Mouse (Mus musculus) heart, embryonic 10.5 days (tissue): Measurements from ENCODE around the gene Pym1. TPM values are rescaled to one million over a fixed set of nuclear protein-coding genes. Genes with fewer than 3 reads are reported as not detected.

Experiments used
- DNase-seq: peaks from one replicate; pipeline ENCODE4 v3.0.0-alpha.2; 2017; ENCODE audit warnings: low spot score
- H3K27ac ChIP-seq: fragments of 300-500 bp; sonication (generic); 2 replicates; pipeline ENCODE4 v1.5.1; 2016; ENCODE audit warnings: mild to moderate bottlenecking
- H3K27me3 ChIP-seq: fragments of 300-500 bp; sonication (generic); 2 replicates; pipeline ENCODE4 v1.6.1; 2016; ENCODE audit warnings: mild to moderate bottlenecking; ENCODE audit not compliant: poor library complexity, insufficient read depth, severe bottlenecking
- H3K36me3 ChIP-seq: fragments of 300-500 bp; sonication (generic); 2 replicates; pipeline ENCODE4 v1.6.1; 2016; ENCODE audit warnings: mild to moderate bottlenecking, moderate library complexity
- H3K4me1 ChIP-seq: fragments of 300-500 bp; sonication (generic); 2 replicates; pipeline ENCODE4 v1.6.1; 2016; ENCODE audit warnings: mild to moderate bottlenecking
- H3K4me3 ChIP-seq: fragments of 300-500 bp; sonication (generic); 2 replicates; pipeline ENCODE4 v1.5.1; 2016; ENCODE audit warnings: mild to moderate bottlenecking, moderate library complexity
- H3K9me3 ChIP-seq: fragments of 300-500 bp; sonication (generic); 2 replicates; pipeline ENCODE4 v1.6.1; 2016; ENCODE audit warnings: mild to moderate bottlenecking, moderate library complexity
- WGBS: fragments of 180-500 bp; shearing (Covaris S2); methylation state at CpG from one replicate; pipeline ENCODE4 v1.1.7; 2016; 5-methylcytosine and 5-hydroxymethylcytosine counted together
- polyA plus RNA-seq: library from polyadenylated mRNA; unstranded; fragments of >200 nt; fragmentation: Nextera tagmentation; extraction: Ambion mirVana; gene quantifications from 2 replicates; pipeline ENCODE4 v1.2.1, GENCODE M21; 2016

Gene Pym1
- polyA plus RNA-seq, 1 experiment from 2014 or later, result 45.4 TPM

- peaks cover 11% of the 10 kb centered on the region for H3K36me3 ChIP-seq
- DNase-seq, result peak; percentile 77
- no peak overlapping the region for H3K4me3 ChIP-seq
- 25% methylated on average over 10 of the region's 10 CpGs for WGBS
- no peaks in the 10 kb centered on the region for H3K9me3 ChIP-seq
- H3K27me3 ChIP-seq, result no peaks in the 10 kb centered on the region
- H3K27ac ChIP-seq, result peak overlapping the region; percentile 10; the same call in 1 of the 2 replicates
- peaks cover 4% of the 10 kb centered on the region; the same call in 1 of the 2 replicates for H3K4me1 ChIP-seq
These were observed 16.7 kb upstream of the Pym1 start for GRCm38 (mm10) chr10:128731002-128731433.

DNA sequence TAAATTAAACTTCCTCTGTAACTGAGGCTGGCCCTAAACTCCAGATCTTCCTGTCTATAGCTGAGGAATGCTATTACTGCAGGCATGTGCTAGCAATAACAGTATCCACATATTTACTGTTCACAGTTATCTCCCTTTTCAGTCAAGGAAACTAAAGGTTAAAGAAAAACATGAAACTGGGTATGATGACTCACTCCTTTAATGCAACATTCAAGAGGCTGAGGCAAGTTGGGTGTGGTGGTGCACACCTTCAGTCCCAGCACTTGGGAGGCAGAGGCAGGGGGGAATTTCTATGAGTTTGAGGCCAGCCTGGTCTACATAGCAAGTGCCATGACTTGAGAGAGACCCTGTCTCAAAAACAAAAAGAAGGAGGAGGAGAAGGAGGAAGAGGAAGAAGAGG, 15.7 kb upstream of the Pym1 start:
- DNase-seq, result no peak
- Histone ChIP-seq H3K27ac (no peak overlapping the region), H3K36me3 (peaks cover 11% of the 10 kb centered on the region), H3K27me3 (no peaks in the 10 kb centered on the region), H3K9me3 (no peaks in the 10 kb centered on the region), H3K4me1 (peaks cover 4% of the 10 kb centered on the region; the same call in 1 of the 2 replicates), H3K4me3 (no peak overlapping the region)

- Histone ChIP-seq H3K27ac (peak overlapping the region; percentile 56; the same call in 1 of the 2 replicates), H3K4me3 (peak overlapping the region; percentile 52), H3K4me1 (peaks cover 7% of the 10 kb centered on the region), H3K27me3 (peaks cover 10% of the 10 kb centered on the region), H3K9me3 (no peaks in the 10 kb centered on the region), H3K36me3 (peaks cover 11% of the 10 kb centered on the region)
- peak; percentile 79 for DNase-seq
- WGBS, result 3% methylated on average over 15 of the region's 15 CpGs
These were observed 10.3 kb upstream of the Pym1 start for GRCm38 (mm10) chr10:128737435-128737834.

DNA sequence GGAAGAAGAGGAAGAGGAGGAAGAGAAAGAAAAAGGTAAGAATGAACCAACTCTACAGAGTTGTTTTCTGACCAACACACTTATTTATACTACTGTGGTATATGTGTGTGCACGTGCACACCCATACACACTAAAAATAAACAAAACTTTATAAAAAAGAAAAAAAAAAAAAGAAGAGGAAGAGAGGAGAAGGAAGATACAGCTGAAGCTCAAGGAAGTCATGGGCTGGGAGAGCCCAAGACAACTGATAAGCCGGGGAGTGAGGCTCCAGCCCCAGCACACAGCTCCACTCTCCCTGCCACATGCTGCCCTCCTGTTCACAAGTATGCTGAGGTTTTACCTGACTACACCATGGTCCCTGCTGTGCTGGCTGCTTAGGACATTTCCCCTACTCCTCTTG, 7.4 kb upstream of the Pym1 start:
- Histone ChIP-seq H3K36me3 (no peaks in the 10 kb centered on the region), H3K4me1 (peaks cover 28% of the 10 kb centered on the region), H3K27me3 (peaks cover 23% of the 10 kb centered on the region), H3K27ac (no peak overlapping the region), H3K4me3 (no peak overlapping the region), H3K9me3 (no peaks in the 10 kb centered on the region)
- DNase-seq, result no peak
- WGBS, result 48% methylated on average over 2 of the region's 2 CpGs

GRCm38 (mm10) chr10:128742616-128743015, 5.1 kb upstream of the Pym1 start:
- peak overlapping the region; percentile 69; the same call in 1 of the 2 replicates for H3K4me3 ChIP-seq
- no peak overlapping the region for H3K27ac ChIP-seq
- peaks cover 27% of the 10 kb centered on the region for H3K27me3 ChIP-seq
- 26% methylated on average over 4 of the region's 4 CpGs for WGBS
- no peaks in the 10 kb centered on the region for H3K36me3 ChIP-seq
- peaks cover 28% of the 10 kb centered on the region for H3K4me1 ChIP-seq
- no peaks in the 10 kb centered on the region for H3K9me3 ChIP-seq
- no peak for DNase-seq

GRCm38 (mm10) chr10:128743235-128743634, 4.5 kb upstream of the Pym1 start:
- Histone ChIP-seq H3K36me3 (no peaks in the 10 kb centered on the region), H3K27me3 (peaks cover 27% of the 10 kb centered on the region), H3K9me3 (no peaks in the 10 kb centered on the region), H3K4me1 (peaks cover 26% of the 10 kb centered on the region), H3K4me3 (peak overlapping the region; percentile 69), H3K27ac (peak overlapping the region; percentile 82)
- DNase-seq, result no peak
- 5% methylated on average over 7 of the region's 7 CpGs for WGBS

GRCm38 (mm10) chr10:128743791-128744191, 3.9 kb upstream of the Pym1 start:
- no peaks in the 10 kb centered on the region for H3K9me3 ChIP-seq
- no peaks in the 10 kb centered on the region for H3K36me3 ChIP-seq
- H3K27ac ChIP-seq, result peak overlapping the region; percentile 82
- H3K4me3 ChIP-seq, result peak overlapping the region; percentile 69
- DNase-seq, result peak; percentile 84
- peaks cover 26% of the 10 kb centered on the region for H3K4me1 ChIP-seq
- peaks cover 27% of the 10 kb centered on the region for H3K27me3 ChIP-seq
- WGBS, result under 1% methylated on average over 36 of the region's 37 CpGs

DNA sequence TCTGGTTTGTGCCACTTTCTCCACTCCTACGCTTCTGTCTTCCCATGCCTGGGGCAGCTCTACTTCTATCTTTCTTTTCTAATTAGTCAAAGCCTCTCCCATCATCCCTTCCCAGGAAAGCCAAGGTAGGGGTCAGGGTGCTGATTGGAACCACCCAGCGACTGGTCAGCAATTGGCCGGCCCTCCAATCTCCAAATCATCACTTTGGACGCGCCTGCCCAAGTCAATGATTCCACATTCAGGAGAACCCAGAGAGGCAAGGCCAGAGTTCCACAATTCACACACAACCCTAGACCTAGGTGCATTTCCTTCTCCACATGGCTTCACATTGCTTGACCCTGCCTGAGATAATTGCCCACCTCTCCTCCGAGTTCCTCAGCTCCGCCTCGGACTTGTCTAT, 3.5 kb upstream of the Pym1 start:
- H3K9me3 ChIP-seq, result no peaks in the 10 kb centered on the region
- H3K4me1 ChIP-seq, result peaks cover 29% of the 10 kb centered on the region
- WGBS, result 6% methylated on average over 8 of the region's 8 CpGs
- no peaks in the 10 kb centered on the region for H3K36me3 ChIP-seq
- peak overlapping the region; percentile 82 for H3K27ac ChIP-seq
- H3K4me3 ChIP-seq, result peak overlapping the region; percentile 69
- H3K27me3 ChIP-seq, result peaks cover 27% of the 10 kb centered on the region
- no peak for DNase-seq

DNA sequence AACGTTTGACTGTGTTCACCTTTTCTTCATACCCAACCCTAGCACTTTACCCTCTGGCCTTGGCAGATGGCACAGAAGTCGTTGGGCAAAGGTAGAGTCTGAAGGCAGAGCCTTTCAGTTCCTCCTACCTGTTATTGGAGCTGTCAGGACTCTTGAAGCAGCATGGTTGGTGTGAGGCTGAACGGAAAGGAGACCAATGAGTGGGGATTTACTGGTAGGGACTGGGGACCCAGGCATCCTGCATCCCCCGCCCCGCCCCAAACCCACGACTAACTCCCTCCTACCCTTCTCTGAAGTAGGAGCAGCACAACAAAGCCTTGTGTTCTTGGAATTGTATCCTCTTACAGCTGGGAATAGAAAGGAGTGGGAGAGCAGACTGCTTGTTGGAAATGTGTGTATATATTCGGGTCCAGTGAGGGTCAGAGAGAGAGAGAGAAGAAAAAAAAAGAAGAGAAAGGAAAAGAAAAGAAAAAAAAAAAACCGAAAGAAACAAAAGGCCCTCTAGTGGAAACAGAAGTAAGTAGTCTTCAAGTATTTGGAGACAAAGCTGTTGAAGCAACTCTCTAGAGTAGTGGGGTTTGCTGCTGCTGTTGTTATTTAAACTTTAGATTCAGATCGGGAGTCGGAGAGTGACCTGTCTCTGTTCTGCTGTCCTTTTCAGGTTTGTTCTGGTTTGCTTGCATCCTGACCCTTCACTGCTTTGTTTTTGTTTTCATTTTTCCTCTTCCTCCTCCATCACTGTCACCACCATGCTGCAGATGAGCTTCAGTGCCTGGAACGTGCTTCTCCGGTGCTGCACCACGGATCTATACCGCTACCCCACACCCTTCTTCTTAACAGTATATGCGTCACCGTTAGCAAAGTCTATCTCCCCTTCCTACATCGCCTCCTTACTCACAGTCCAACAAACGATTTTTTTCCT, 2.7 kb upstream of the Pym1 start, which contains the start of gene Dgka:
TSS of gene Dgka (minus strand) at position 176 of the 922 bp plus-strand sequence.
- H3K27ac ChIP-seq, result peak within 1 kb of the TSS; percentile 82
- no peak for DNase-seq
- peak within 1 kb of the TSS; percentile 69 for H3K4me3 ChIP-seq
- no peaks in the 10 kb centered on the region for H3K36me3 ChIP-seq
- peaks cover 27% of the 10 kb centered on the region for H3K27me3 ChIP-seq
- 19% methylated on average over 18 of the region's 18 CpGs for WGBS
- no peaks in the 10 kb centered on the region for H3K9me3 ChIP-seq
- H3K4me1 ChIP-seq, result peaks cover 34% of the 10 kb centered on the region

DNA sequence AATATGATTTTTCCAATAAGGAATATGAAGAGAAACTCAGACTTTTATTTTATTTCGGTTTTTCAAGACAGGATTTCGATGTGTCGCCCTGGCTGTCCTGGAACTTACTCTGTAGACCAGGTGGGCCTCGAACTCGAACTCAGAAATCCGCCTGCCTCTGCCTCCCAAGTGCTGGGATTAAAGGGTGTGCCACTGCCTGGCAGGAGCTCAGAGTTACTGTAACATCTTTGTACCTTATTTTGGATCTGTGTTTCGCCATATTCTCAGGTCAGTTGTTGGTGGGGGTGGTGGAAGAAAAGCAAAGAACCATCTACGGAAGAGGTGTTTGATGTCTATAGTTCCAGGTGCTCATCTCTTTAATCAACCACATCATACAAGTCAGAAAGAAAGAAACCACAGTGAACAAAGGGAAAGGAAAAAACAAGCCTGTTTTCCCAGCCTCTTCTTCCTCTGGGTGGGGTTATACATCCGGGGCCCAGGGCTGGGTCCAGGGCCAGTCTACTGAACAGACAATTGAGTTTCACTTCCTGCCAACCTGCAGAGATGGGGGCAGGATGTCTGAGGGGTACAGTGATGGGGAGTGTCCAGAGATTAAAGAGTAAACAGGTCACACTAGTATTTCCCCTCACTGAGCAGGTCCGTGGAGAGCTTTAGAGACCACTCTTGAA, 1.6 kb upstream of the Pym1 start:
- peaks cover 34% of the 10 kb centered on the region for H3K4me1 ChIP-seq
- 86% methylated on average over 10 of the region's 10 CpGs for WGBS
- no peaks in the 10 kb centered on the region for H3K9me3 ChIP-seq
- H3K36me3 ChIP-seq, result no peaks in the 10 kb centered on the region
- DNase-seq, result no peak
- H3K27ac ChIP-seq, result no peak overlapping the region
- peaks cover 27% of the 10 kb centered on the region for H3K27me3 ChIP-seq
- no peak overlapping the region for H3K4me3 ChIP-seq

DNA sequence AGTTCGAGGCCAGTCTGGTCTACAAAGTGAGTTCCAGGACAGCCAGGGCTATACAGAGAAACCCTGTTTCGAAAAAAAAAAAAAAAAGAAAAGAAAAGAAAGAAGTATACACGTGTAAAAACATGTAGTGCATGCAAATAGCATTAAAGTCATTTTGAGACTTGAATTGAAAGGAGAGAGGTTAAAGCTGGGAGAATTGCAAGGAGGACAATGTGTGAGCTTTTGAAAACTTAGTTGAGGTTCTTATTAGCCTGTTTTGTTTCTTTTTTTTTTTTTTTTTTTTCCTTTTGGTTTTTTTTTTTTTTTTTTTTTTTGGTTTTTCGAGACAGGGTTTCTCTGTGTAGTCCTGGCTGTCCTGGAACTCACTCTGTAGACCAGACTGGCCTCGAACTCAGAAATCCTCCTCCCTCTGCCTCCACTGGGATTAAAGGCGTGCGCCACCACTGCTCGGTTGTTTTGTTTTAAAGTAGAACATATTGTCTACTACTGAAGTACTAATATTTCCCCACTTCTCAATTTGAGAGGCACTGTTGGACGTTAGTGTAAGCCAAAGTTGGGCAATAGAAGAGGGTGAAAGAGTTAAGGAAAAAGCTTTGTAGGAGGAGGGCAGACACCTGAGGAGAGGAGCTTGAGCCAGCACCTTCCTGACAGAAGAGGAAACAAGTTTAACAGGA, 580 bp upstream of the Pym1 start:
- H3K27ac ChIP-seq, result peak overlapping the region; percentile 98
- H3K4me3 ChIP-seq, result peak overlapping the region; percentile 86
- no peaks in the 10 kb centered on the region for H3K36me3 ChIP-seq
- no peaks in the 10 kb centered on the region for H3K9me3 ChIP-seq
- no peak for DNase-seq
- 43% methylated on average over 9 of the region's 9 CpGs for WGBS
- H3K27me3 ChIP-seq, result peaks cover 20% of the 10 kb centered on the region
- peaks cover 34% of the 10 kb centered on the region for H3K4me1 ChIP-seq

DNA sequence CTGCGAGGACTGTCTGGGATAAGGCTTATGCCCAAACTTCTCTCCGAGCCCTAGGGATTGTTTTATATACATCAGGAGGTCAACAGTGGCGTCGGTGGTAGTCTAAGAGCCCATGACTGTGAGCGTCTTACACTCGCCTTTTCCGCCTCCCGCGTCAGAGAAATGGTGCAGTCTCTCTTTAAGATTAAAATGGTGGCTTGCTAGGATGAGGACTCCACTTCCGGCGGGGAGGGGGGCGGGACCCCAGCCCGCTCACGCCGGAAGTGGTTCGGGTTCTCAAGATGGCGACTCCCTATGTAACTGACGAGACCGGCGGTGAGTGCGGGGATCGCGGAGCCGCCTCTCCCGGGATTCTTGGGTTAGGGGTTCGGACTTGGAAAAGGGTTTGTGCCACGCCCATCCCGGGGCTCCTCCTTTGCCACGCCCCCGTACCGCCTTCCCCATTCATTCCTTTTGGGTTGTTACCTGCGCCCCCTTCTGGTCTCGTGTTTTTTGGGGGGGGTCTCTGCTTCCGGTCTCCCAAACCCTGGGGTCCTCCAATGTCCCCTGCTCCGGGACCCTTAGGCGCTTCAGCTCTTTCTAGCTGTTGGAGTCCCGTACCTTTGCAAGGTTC, 669 bp downstream of the Pym1 start:
- H3K4me1 ChIP-seq, result peaks cover 26% of the 10 kb centered on the region
- WGBS, result under 1% methylated on average over 37 of the region's 37 CpGs
- no peaks in the 10 kb centered on the region for H3K9me3 ChIP-seq
- DNase-seq, result peak; percentile 96
- peak overlapping the region; percentile 86 for H3K4me3 ChIP-seq
- H3K36me3 ChIP-seq, result peaks cover 9% of the 10 kb centered on the region; the same call in 1 of the 2 replicates
- H3K27ac ChIP-seq, result peak overlapping the region; percentile 98
- peaks cover 10% of the 10 kb centered on the region; the same call in 1 of the 2 replicates for H3K27me3 ChIP-seq
